In genomic region chr11:6605021-6605481, GRCm38 (mm10) we compare ENCODE assay signal across 8 mouse cellular contexts. TPM values are rescaled to one million over a fixed set of nuclear protein-coding genes. Genes with fewer than 3 reads are reported as not detected.
DNase-seq lines count a peak whose midpoint lies in the region; ATAC-seq and TF ChIP-seq lines count a peak whose summit lies in the region.

No protein-coding gene starts in this region.

- no peak for DNase-seq in left cerebral cortex, adult 2 months (ENCODE audit: extremely low spot score in 1 of 2, low spot score in 2 of 2)
- DNase-seq in left cerebral cortex, adult 11 months (ENCODE audit: low spot score) = no peak
- DNase-seq in cerebellum, adult 2 months = peak in 1 of 2 experiments; percentile 63
- DNase-seq in thymus, postnatal 36 days = no peak
- no peak for DNase-seq in yolk sac, embryonic 10.5 days (ENCODE audit: low spot score)
- no peak for DNase-seq in urinary bladder, postnatal 4 days (ENCODE audit: low spot score in 2 of 2)

- H3K4me3 ChIP-seq in left cerebral cortex, adult 2 months = peak overlapping the region; percentile 83
- peak overlapping the region; percentile 63 for H3K4me3 ChIP-seq in cerebellum, adult 2 months (replicated peaks; ENCODE audit: insufficient read depth, low read depth, low read length)
- peak overlapping the region; percentile 65 for H3K4me3 ChIP-seq in forebrain, embryonic 16.5 days (replicated peaks; ENCODE audit: low read length)
- no peak overlapping the region for H3K4me3 ChIP-seq in liver, embryonic 15.5 days (replicated peaks)

- TF ChIP-seq CTCF in left cerebral cortex, adult 2 months (IDR thresholded peaks at IDR 0.05) = peak; percentile 44
- peak; percentile 23; the same call in 1 of the 2 replicates for TF ChIP-seq CTCF in cerebellum, adult 2 months (IDR thresholded peaks at IDR 0.05; ENCODE audit: borderline replicate concordance, insufficient read depth, low read depth, low read length)

- H3K36me3 ChIP-seq in forebrain, embryonic 16.5 days (ENCODE audit: control insufficient read depth, insufficient read depth) = peaks cover 5% of the 10 kb centered on the region; the same call in 1 of the 2 replicates
- no peaks in the 10 kb centered on the region for H3K36me3 ChIP-seq in liver, embryonic 15.5 days (replicated peaks)

- H3K9ac ChIP-seq in forebrain, embryonic 16.5 days (replicated peaks; ENCODE audit: low read depth, low read length) = peak overlapping the region; percentile 82
- H3K9ac ChIP-seq in liver, embryonic 15.5 days = no peak overlapping the region

- no peaks in the 10 kb centered on the region for H3K9me3 ChIP-seq in forebrain, embryonic 16.5 days (ENCODE audit: control insufficient read depth, low read length)
- H3K9me3 ChIP-seq in liver, embryonic 15.5 days (replicated peaks) = no peaks in the 10 kb centered on the region

- no peak for TF ChIP-seq POLR2A in cerebellum, adult 2 months (IDR thresholded peaks at IDR 0.05; ENCODE audit: borderline replicate concordance, insufficient read depth, low read length)

- intact Hi-C loops in left cerebral cortex, adult 2 months (cut with DNase I) = no loop called here

- WGBS in cerebellum, adult 2 months = 3% methylated on average over 13 of the region's 13 CpGs
- 3% methylated on average over 13 of the region's 13 CpGs for WGBS in forebrain, embryonic 16.5 days
- 22% methylated on average over 13 of the region's 13 CpGs for WGBS in liver, embryonic 15.5 days (ENCODE audit: insufficient replicate concordance)

- peak overlapping the region; percentile 99 for H3K27ac ChIP-seq in left cerebral cortex, adult 2 months
- peak overlapping the region; percentile 88 for H3K27ac ChIP-seq in cerebellum, adult 2 months (ENCODE audit: insufficient read depth, low read length)
- H3K27ac ChIP-seq in forebrain, embryonic 16.5 days (ENCODE audit: low read length) = peak overlapping the region; percentile 98
- H3K27ac ChIP-seq in liver, embryonic 15.5 days (replicated peaks) = no peak overlapping the region

- peaks cover 9% of the 10 kb centered on the region for H3K4me1 ChIP-seq in cerebellum, adult 2 months (ENCODE audit: control insufficient read depth, insufficient read depth, low read length)
- peaks cover 36% of the 10 kb centered on the region for H3K4me1 ChIP-seq in forebrain, embryonic 16.5 days (replicated peaks; ENCODE audit: control insufficient read depth, insufficient read depth, low read length)
- H3K4me1 ChIP-seq in liver, embryonic 15.5 days (replicated peaks) = peaks cover 35% of the 10 kb centered on the region

- no peaks in the 10 kb centered on the region for H3K27me3 ChIP-seq in cerebellum, adult 2 months (ENCODE audit: control insufficient read depth, insufficient read depth, low read length)
- H3K27me3 ChIP-seq in forebrain, embryonic 16.5 days (replicated peaks; ENCODE audit: control insufficient read depth, insufficient read depth, low read length) = no peaks in the 10 kb centered on the region
- peaks cover 58% of the 10 kb centered on the region for H3K27me3 ChIP-seq in liver, embryonic 15.5 days

- peak overlapping the region; percentile 71 for H3K4me2 ChIP-seq in forebrain, embryonic 16.5 days (ENCODE audit: low read length)
- H3K4me2 ChIP-seq in liver, embryonic 15.5 days = peak overlapping the region; percentile 44; the same call in 1 of the 2 replicates

- ATAC-seq in forebrain, embryonic 16.5 days = peak; percentile 4
- no peak for ATAC-seq in liver, embryonic 15.5 days (ENCODE audit: insufficient read depth)

RNA-seq across cellular contexts. Expression of gene Nacad, which starts 0.8 kb away (rescaled TPM):
- 10 to 100 TPM; 41.4 to 43.8 TPM for total RNA-seq in left cerebral cortex, adult 2 months (2021)
- polyA plus RNA-seq in cerebellum, adult 2 months (2012; rRNA removed) = 70.0 and 94.4 TPM in 2 replicates
- polyA plus RNA-seq in forebrain, embryonic 16.5 days (2015; fragmentation: Nextera tagmentation; extraction: Ambion mirVana) = 62.5 and 71.1 TPM in 2 replicates
- 5.2 and 5.3 TPM in 2 replicates for polyA plus RNA-seq in liver, embryonic 15.5 days (2015; fragmentation: Nextera tagmentation; extraction: Ambion mirVana)

RNA-seq across cellular contexts. Expression of gene Tbrg4, which starts 20.8 kb away (rescaled TPM):
- total RNA-seq in left cerebral cortex, adult 2 months (2021) = 10 to 100 TPM; 45.9 to 50.8 TPM
- 83.8 and 87.0 TPM in 2 replicates for polyA plus RNA-seq in cerebellum, adult 2 months (2012; rRNA removed)
- polyA plus RNA-seq in forebrain, embryonic 16.5 days (2015; fragmentation: Nextera tagmentation; extraction: Ambion mirVana) = 28.2 and 32.2 TPM in 2 replicates
- 31.0 and 33.3 TPM in 2 replicates for polyA plus RNA-seq in liver, embryonic 15.5 days (2015; fragmentation: Nextera tagmentation; extraction: Ambion mirVana)

RNA-seq across cellular contexts. Expression of gene Wap, which starts 33.4 kb away (rescaled TPM):
- not detected for total RNA-seq in left cerebral cortex, adult 2 months (2021)
- polyA plus RNA-seq in cerebellum, adult 2 months (2012; rRNA removed) = not detected in 2 replicates
- polyA plus RNA-seq in forebrain, embryonic 16.5 days (2015; fragmentation: Nextera tagmentation; extraction: Ambion mirVana) = not detected in 2 replicates
- polyA plus RNA-seq in liver, embryonic 15.5 days (2015; fragmentation: Nextera tagmentation; extraction: Ambion mirVana) = not detected in 2 replicates

RNA-seq across cellular contexts. Expression of gene Ramp3, which starts 53.3 kb away (rescaled TPM):
- 10 to 100 TPM; 13.0 to 13.5 TPM for total RNA-seq in left cerebral cortex, adult 2 months (2021)
- polyA plus RNA-seq in cerebellum, adult 2 months (2012; rRNA removed) = 34.3 and 41.0 TPM in 2 replicates
- polyA plus RNA-seq in forebrain, embryonic 16.5 days (2015; fragmentation: Nextera tagmentation; extraction: Ambion mirVana) = 7.9 and 8.1 TPM in 2 replicates
- 0.09 and 0.13 TPM in 2 replicates for polyA plus RNA-seq in liver, embryonic 15.5 days (2015; fragmentation: Nextera tagmentation; extraction: Ambion mirVana)

RNA-seq across cellular contexts. Expression of gene Ccm2, which starts 58.4 kb away (rescaled TPM):
- 10 to 100 TPM; 51.3 to 69.5 TPM for total RNA-seq in left cerebral cortex, adult 2 months (2021)
- 86.8 and 92.5 TPM in 2 replicates for polyA plus RNA-seq in cerebellum, adult 2 months (2012; rRNA removed)
- 101 and 107 TPM in 2 replicates for polyA plus RNA-seq in forebrain, embryonic 16.5 days (2015; fragmentation: Nextera tagmentation; extraction: Ambion mirVana)
- 40.1 and 43.9 TPM in 2 replicates for polyA plus RNA-seq in liver, embryonic 15.5 days (2015; fragmentation: Nextera tagmentation; extraction: Ambion mirVana)

Comparison
In these comparisons a context has a peak if more than half of its experiments do, and no peak if none do; other contexts are left out.
1. RNA of gene Nacad, which starts 0.8 kb away (polyA plus RNA-seq): 70.0 to 94.4 TPM in cerebellum, adult 2 months and 62.5 to 71.1 TPM in forebrain, embryonic 16.5 days; 5.2 to 5.3 TPM in liver, embryonic 15.5 days; every median in the first group is over 10 times any median in the second.